Mouse (Mus musculus): Measurements from ENCODE around the gene Qsox1. TPM values are rescaled to one million over a fixed set of nuclear protein-coding genes. Genes with fewer than 3 reads are reported as not detected.

Gene Qsox1
- polyA plus RNA-seq, 1 experiment: 29.6 TPM

DNA sequence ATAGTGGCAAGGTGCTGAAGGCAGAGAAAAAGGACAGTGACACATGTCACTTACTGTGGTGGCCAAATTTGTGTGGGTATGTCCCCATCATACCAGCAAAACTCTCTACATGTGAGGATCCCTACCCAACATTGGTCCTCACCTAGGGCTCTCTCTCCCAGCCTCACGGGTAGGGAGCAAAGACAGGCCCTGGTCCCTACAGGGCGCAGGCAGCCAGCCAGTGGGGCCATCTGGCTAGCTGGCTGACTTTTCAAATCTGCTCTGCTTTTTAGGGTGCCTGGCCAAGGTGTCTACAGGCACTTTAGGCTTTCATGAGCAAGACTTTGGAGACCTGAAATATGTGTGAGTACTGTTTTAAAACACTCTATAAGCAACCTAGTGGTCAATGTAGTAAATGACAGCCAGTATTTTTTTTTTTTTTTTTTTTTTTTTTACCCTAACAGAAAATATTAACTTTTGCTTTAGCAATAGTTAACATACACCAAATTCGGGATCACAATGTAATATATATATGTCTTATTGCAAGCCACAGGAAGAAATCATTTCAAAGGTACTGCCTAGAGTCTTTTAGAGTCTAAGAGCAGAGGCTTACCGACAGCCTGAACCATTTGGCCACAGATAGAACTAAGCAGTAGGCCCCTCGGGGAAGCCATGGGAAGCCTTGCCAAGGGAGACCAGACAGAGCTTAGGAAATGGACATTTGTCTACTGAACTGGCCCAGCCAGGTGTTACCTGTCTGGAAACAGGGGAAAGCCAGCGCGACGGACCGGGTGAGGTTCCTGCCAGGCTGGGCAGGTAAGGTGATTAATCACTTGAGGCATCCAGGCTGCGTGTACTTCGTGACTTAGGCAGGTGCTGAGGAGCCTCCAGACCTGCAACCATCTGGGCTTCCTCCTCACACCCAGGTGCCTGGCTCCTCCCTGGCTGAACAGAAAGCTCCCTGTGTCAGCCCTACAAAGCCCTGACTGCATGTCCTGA lies 11.4 kb downstream of the Qsox1 start:
- no peak for DNase-seq (ENCODE audit: extremely low spot score in 1 of 2, low spot score in 1 of 2)

DNA sequence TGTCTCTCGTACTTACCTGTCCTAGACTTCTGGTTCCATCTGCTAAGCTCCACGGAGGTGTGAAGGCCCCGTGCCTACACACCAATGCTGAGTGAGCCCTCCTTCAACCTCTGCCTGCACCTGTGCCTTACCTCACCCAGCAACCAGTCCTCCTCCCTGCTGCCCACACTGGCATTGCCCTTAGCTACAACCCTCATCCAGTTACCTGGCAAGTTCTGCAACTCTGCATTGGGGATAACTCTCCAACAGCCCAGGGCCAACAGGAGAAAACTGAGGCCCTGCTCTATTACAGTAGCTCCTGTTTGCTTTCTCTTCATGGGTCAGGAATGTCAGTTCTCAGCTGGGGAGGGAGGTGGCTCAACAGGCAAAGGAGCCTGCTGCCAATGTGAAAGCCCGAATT lies 14.7 kb downstream of the Qsox1 start:
- DNase-seq (ENCODE audit: extremely low spot score in 1 of 2, low spot score in 1 of 2): no peak

DNA sequence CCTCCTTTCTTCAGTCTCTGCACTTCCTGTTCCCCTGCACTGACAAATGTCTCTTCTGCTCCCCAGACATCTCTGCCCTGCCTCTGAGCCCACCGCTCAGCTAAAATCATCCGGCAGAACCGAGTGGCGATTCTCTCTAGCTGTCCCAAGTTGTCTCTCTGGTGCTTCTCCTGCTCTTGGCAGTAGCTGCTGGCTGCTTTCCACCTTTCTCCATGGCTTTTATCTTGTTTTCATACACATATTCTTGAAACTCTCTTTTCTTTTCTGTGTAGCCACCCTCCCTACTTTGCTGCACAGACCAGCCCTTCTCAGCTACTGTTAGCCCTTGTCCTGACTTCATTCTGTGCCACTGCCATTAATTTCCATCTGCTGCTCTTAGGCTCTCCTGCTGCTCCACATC lies 15.3 kb downstream of the Qsox1 start:
- DNase-seq (ENCODE audit: extremely low spot score in 1 of 2, low spot score in 1 of 2): no peak

DNA sequence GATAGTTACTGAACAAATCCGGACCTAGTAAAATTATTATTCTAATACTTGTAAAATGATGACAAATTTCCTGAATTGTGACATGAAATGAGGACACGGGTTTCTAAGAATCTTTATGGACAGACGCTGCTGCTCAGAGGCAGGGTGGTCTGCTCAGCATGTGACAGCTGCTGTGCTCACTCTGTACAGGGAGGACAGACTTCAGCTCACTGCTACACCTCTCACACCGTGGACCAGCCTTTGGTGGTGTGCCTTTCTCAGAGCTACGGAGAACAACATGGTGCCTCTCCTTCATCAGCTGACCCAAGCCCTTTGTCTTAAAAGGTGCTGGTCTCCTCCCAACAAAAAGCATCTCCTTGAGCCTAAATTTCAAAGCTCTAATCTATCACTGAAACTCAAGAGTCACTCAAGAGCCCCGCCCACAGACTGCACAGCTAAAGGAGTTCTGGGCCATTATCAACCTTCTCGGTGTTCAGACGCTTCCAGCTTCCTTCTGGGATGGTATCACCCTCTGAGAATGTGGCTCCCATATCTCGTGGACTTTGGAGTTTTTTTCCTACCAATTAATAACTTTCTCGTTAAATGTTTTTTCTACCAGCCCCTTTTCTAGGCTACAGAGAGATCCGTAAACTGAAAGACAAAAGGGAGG lies 15.8 kb downstream of the Qsox1 start:
- no peak for DNase-seq (ENCODE audit: extremely low spot score in 1 of 2, low spot score in 1 of 2)

DNA sequence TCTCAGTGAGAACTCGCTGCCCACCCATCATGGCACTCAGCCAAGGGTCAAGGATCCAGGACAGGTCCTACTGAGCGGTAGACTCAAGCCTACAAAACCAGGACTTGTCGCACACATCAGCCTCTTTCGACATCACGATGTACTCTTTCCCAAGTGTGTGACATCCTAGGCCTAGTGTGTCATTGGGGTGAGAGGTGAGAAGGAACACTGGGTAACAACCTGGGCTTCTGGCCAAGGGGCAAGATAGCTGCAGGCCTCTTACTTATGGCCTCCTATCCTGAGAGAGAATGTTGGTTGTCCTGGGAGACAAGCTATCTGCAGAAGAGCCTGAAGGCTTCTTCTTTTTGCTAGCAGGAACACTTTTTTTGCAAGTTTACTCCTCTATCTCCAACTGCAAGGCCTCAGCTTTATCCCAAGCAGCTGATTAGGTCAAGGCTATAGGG lies 16.9 kb downstream of the Qsox1 start:
- no peak for DNase-seq (ENCODE audit: extremely low spot score in 1 of 2, low spot score in 1 of 2)

DNA sequence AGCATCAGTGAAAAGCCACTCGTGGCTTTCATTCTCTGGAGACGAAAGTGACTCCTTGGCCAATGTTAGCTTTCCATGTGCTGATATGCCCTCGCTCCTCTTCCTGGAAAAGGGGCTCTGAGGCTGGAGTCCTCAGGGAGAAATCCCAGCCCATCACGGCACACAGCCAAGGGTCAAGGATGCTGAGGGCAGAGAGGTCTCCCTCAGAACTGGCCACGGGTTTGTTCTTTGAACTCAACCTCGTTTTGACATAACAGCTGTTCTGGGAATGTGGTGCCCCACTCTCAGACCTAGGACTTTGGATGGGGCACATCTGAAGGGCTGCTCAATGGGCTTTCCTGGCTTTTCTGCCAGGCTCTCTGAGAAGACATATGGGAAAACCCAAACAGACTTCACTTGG lies 17.8 kb downstream of the Qsox1 start:
- no peak for DNase-seq (ENCODE audit: extremely low spot score in 1 of 2, low spot score in 1 of 2)

DNA sequence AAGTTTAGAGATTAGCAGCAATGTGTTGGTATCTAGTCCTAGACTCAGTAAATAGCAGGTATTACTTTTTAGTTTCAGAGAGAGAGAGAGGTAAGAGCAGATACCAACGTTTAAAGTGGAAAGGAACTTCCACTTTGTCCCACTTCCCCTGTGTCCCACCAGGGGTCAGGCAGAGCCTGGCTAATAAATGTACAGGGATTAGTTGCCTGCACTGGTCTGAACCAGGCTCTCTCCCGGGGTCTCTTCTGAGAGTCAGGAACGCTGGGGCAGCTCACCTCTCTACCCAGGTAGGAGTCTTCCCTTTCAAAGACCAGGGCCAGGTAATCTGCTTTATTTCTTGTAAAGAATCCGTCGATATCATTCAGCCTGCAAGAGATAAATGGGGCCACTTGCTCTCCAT lies 20.8 kb downstream of the Qsox1 start:
- no peak for DNase-seq (ENCODE audit: extremely low spot score in 1 of 2, low spot score in 1 of 2)

DNA sequence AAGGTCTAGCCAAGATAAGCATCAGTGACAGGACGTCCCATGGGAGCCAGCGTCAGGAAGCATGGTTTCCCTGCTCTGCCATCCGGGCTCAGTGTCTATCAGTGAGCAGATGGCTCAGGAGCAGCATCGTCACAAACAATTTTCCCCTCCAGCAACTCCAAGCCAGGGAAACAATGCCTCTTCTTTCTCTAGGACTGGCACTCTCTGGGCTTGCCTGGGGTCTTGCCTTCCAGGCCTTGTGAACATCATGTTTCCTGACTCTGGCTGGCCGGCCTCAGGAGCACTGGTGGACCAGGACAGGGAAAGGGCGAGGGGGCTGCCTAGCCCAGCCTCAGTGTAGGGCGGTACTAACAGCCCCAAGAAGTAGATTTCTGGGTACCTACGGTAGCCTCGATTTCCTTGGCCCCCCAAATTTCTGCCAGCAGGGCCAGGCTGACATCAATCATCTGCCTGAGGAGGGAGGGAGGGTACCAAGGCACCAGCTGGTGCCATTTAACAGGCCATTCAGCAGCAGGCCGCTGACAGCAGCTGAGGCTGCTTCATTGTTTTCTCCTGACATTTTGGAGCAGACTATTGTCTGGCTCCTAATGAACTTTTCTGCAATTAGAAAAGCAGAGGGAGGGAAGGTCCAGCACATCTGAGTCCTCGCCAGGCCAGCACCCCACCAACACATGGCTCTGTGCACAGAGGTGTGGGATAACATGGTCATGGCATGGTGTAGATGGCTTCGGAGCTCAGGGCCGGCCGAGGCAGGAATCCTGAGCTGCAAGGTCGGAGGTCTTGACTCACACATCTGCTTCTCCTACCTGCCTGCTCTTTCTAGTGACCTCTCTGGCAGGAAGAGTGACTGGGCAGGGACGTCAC lies 22.3 kb downstream of the Qsox1 start:
- DNase-seq (ENCODE audit: extremely low spot score in 1 of 2, low spot score in 1 of 2): no peak

DNA sequence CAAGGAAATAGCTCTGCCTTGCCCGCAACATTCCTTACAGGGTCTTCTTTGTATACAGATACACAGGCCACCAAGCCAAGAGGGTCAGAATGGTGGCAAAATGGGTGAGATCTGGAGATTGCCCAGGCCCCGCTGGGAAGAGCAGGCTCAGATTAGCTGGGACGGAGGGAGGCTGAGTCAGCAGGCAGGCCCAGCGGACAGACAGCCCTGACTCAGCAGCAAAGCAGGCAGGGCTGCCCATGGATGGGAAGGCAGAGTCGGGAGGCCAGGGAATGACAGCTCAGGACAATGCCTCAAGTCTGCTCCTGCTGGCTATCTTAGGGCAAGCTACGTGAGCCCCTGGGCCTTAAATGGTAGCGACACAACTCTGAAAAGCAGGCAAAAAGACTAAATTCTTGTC lies 26.8 kb downstream of the Qsox1 start:
- DNase-seq (ENCODE audit: extremely low spot score in 1 of 2, low spot score in 1 of 2): no peak

DNA sequence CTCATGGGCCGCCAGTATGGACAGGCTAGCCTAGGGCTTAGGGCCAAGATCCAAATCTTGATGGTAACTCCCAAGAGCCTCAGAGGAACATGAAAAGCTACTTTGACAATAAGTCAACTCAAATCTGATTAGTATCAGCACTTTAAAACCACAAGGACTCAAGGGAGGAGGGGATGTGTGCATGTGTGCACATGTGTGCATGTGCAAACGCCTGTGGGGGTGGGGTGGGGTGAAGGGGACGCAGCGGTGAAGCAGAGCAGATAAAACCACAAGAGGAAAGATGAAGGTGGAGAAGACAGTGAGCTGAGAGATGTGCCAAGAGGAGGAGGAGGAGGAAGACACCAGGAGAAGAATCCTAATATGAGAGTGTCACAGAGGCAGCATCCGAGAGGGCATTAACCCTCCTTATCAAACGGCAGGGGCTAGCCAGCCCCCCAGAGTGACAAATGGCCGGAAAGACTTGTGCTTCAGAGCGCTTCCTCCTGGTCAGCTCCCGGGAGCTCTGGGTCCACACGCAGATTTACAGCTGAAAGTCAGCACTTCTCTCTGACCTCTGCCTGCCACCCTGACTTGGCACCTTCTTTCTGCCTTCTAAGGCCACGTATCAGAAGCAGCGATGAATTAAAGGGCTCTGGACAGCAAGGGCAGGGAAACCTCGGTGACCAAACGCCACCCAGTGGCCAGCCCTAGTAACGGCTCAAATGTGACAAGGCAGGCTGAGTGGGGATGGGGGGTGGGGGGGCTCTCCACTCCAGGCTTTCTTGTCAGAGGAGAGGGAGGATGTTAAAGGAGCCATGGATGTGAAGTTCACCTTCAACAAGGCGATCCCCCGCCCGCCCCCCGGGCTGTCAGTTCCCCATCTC lies 28.1 kb downstream of the Qsox1 start:
- peak in 1 of 2 experiments; percentile 58 for DNase-seq (ENCODE audit: extremely low spot score in 1 of 2, low spot score in 1 of 2)

DNA sequence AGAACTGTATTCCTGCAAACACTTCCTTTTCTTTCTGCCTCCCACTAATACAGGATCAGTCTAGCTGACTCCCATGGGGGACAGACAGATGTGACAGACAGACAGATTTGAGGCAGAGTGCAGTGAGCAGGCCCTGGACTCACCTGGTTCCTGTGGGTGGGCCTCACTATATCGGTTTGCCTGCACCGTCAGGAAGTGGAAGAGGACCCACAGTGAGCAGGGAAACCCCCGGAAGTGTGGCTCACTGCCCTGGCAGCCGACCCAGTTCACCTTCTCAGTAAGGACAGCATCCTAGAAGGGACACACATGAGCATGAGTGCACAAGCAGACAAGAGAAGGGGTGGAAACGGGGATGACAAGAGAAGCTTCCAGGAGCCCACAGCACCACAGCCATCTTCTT lies 30.3 kb downstream of the Qsox1 start:
- no peak for DNase-seq (ENCODE audit: extremely low spot score in 1 of 2, low spot score in 1 of 2)

DNA sequence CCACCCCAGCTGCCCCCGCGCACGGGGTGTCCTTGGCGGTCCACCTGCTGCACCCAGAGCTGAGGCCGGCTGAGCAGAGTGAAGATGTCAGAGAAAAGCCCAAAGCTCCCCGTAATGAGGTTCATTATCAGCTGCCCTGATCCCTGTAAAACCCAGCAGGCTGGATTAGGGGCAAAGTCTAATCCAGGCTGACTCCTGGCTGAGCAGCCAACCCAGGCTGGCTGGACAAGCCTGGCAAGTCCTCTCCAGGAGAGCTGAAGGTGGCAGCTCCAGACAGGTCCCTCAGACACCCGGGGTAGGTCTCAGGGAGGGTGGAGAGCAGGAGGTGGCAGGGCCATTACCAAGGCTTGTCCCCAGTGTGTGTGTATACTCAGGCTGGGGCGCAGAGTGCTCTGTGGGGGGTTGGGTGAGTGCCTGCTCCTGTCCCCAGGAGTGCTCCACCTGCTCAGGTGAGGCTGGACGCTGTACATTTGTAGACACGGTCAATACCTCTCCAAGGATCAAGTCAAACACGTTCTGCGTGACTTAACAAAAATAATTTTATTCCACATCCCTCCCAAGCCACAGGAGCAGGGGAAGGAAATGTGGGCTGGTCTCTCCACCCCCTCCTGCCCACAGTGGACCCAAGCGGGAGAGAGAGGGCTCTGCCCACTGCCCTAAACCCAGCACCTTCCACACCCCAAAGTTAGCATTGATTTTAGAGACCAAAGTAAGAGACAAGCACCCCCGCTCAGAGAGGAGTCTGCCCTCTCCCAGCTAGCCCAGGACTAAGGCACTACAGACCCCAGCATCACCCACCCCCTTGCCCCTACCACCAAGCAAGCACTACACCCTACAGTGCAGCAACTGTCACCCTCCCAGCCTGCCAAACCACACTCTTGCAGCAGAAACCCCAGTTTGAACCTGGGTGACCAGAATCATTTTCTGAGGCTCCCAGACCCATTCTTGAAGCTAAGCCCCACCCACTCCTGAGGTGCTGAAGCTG lies 34.8 kb downstream of the Qsox1 start:
- no peak for DNase-seq (ENCODE audit: extremely low spot score in 1 of 2, low spot score in 1 of 2)

DNA sequence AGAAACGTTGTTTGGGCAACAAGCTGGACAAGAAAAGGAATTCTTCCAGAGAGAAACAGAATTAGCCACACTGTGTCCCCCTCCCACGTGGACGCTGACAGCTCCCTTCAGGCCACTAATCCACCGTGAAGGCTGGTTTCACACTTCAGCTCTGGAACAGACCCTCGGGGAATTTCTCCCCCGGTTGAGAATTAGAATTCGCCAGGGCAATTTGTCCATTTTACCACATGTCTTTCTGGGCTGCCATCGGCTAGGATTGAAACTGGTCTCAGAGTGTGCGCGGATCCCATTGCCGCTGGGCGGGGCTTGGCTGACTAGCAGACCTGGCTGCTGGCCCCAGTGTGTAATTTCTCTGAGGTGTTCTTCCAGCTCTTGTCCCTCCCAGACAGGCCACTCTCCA lies 53.5 kb downstream of the Qsox1 start:
- no peak for DNase-seq (ENCODE audit: extremely low spot score in 1 of 2, low spot score in 1 of 2)

DNA sequence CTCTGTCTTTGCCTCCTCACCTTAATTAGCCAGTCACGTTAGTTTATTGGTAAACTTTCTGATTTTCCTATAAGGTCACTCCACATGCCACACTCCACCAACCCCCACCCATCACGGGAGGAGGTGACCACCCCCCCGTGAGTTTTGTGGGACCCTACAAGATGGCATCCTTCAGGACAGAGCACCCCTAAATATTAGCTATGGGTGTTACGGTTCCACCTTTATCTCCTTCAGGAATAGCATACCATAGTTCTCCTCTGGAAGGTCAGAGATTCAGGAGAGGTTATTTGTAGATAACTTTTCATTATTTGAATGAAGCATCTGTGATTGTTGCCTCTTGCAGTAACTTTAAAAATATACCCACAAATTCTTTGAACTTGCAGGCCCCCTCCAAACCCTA lies 54.0 kb downstream of the Qsox1 start:
- DNase-seq (ENCODE audit: extremely low spot score in 1 of 2, low spot score in 1 of 2): no peak

DNA sequence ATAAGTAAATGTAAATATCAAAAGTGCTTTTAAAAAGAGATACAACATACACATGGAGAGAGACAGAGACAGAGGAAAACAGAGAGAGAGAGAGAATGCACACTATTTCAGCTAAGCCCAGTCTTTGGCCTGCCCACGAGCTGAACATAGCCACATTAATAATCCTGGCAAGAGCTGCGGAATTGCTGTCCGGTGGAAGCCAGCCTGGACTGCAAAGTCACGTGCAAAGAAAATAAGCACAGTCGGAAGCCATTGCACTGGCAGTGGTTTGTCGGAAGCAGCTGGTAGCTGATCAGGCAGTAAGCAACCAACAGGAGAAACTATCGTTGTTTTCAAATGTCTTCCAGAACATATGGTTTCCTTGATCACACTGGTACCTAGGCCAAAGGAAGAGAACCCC lies 55.1 kb downstream of the Qsox1 start:
- no peak for DNase-seq (ENCODE audit: extremely low spot score in 1 of 2, low spot score in 1 of 2)

DNA sequence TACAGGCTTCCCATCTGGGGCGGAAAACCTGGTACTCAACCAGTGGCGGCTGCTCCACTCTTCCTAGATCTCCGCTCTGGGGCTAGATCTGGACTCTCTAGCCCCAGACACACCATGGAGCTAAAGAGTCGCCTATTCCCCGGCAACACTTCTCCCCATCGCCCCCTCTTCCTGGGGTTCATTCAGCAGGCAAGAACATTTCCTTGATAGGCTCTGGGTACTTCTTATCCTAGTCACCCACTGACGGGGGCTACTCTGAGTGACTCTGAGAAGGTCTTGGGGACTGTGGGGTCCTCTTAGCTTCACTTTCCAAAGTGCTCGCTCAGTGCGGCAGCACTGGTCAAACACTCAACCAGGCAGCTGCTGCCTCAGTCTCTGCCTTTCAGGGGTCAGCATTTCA lies 59.3 kb downstream of the Qsox1 start:
- DNase-seq (ENCODE audit: extremely low spot score in 1 of 2, low spot score in 1 of 2): no peak

DNA sequence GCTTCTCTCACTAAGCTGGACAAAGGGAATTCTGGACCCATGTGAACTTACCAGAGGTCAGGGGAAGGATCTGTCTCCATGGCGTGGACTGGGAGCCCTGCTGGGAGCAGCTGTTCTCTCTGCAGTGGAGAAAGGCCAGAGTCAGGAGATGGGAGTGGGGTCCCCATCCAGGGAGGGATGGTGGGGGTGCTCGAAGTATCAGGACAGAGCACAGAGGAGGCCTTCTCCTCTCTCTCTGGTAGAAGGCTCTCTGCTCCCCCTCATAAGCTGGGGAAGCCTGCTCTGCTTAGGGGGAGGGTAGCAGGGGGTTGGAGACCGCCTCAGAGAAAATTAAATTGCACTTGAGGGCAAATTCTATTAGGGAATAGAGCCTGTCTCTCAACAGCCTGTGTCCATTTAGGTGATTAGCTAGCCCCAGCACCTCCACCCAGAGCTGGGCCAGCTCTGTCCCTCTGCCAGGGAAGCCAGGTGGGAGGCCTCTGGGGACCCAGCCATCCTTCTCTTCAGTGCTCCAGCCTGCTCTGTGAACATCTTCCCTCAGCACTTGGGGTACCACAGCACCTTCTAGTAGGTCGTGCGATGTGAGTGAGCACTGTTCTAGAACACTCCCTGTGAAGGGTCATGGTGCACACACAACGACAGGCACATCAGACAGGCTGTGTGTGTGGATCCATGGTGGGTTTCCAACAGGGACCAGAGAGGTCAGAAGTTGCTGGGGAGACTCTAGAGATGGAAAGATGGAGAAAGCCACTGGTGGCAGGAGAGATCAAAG lies 61.0 kb downstream of the Qsox1 start, which contains the start of gene Lhx4:
Gene Lhx4, minus strand, starts transcription at position 201 of the 772 bp plus-strand sequence.
- no peak for DNase-seq (ENCODE audit: extremely low spot score in 1 of 2, low spot score in 1 of 2)
